Mouse (Mus musculus): ENCODE data around the gene Phtf2.
"Not testable (repeated sequence)": the region's sequence is repeated elsewhere in the genome, so short reads cannot be mapped to it uniquely, and the experiment has no call there.

Gene Phtf2

GRCm38 (mm10) chr5:20864216-20864969, 17.5 kb downstream of the Phtf2 start:
- DNase-seq: peak; percentile 30

GRCm38 (mm10) chr5:20861901-20862300, 20.0 kb downstream of the Phtf2 start:
- no peak for DNase-seq

DNA sequence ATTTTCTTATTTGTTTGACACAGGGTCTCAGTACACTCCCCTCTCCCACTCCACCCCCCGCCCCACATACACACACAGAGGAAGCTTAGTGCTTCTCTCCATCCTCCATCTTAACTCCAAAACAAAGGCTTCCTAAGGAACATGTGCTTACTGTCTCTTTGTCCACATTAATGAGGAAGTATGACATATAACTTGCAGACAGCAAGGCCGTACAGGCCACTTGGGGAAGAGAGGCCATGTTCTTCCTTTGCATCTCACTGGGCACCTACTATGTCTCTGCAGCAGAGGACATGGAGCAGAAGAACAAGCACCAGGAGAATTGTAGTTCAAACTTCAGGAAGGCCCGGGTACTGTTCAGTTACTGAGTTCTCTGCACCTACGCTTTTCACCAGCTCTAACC, 21.4 kb downstream of the Phtf2 start:
- DNase-seq: no peak

GRCm38 (mm10) chr5:20858404-20858803, 23.5 kb downstream of the Phtf2 start:
- DNase-seq: no peak

DNA sequence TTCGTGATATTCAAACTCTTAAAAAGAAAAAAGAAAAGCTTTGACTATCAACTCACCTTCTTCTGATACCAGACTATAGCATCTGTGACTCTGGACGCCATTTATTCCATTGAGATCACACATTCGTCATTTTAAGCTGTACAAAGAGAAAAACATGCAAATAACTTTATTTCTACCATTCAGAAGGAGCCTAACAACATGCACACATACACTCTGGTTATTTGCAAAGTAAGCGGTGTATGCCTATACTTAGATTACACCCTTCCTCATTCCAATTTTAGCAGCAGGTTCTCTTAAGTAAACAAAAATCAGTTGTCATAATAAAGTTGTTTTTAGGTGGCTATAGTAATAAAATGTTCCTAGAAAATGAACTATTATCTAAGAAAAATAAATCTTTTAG, 26.9 kb downstream of the Phtf2 start:
- DNase-seq: no peak

- DNase-seq: no peak
Observed at GRCm38 (mm10) chr5:20847010-20847409, 34.9 kb downstream of the Phtf2 start.

GRCm38 (mm10) chr5:20843816-20844215, 38.1 kb downstream of the Phtf2 start:
- DNase-seq: no peak

GRCm38 (mm10) chr5:20843405-20843804, 38.5 kb downstream of the Phtf2 start:
- no peak for DNase-seq

DNA sequence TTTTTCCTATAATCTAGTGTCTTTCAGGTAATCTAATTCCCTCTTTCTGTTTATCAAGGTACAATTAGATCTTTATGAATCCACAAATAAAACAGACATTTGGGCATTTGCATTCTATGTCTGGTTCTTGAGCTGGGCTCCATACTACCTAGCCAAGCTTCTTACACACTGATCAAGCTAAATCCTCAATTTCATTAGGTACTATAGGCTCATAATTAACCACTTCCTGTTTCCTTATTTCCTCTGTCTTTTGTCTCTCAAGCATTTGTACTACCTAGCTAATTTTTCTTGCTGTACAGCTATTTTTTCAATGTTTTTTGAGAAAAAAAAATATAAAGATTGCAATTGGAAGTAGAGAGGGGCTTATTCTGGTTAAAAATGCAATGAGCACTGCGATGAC, 44.8 kb downstream of the Phtf2 start:
- no peak for DNase-seq

DNA sequence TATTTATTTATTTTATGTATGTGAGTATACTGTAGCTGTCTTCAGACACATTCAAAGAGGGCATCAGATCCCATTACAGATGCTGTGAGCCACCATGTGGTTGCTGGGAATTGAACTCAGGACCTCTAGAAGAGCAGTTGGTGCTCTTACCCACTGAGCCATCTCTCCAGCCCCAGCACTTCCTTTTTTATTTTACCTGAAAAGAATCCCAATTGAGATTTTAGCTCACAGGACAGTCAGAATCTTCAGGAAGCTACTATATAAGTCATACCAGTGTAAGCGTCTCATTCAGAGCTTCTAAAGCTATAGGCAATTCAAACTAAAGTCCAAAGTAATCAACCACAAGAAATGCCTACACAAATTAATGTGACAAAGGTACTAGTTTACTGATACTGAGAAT, 47.5 kb downstream of the Phtf2 start:
- no peak for DNase-seq

GRCm38 (mm10) chr5:20831433-20831832, 50.5 kb downstream of the Phtf2 start:
- no peak for DNase-seq

DNA sequence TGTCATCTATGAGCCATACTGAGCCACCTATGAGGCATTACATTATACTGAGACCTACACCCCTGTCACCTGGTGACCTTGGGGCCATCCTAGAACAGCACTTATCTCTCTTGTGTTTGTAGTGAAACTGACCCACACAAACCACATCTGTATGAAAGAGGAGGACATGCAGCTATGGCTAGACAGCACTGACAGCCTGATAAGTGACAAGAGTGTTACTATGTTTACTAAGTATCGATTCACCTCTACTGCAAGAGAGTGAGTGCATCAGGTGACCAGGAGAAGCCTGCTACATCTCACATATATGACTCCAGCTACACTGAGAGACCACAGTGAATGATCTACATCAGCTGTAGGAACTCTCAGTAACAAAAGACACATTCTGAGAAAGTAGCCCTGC, 51.2 kb downstream of the Phtf2 start:
- no peak for DNase-seq

- no peak for DNase-seq
Observed at GRCm38 (mm10) chr5:20821647-20822046, 60.3 kb downstream of the Phtf2 start.

DNA sequence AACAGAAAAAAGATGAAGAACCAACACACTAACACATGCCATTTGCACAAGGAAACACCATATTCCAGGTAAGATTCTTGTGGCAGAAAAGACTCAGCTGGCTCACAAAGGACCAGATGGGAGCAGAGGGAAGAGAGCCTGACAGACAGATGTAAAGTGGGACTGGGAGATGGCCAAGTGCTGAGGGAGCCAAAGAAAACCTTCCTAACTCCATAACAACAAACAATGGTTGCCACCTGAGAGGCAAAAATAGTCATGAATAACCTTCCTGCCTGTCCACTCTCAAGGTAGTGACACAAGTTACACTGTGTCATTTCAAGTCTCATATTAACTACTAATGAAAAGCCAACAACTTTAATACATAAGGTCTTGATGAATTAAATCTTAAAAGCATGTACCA, 60.8 kb downstream of the Phtf2 start:
- DNase-seq: no peak

- DNase-seq: no peak
Observed at GRCm38 (mm10) chr5:20815094-20815493, 66.8 kb downstream of the Phtf2 start.

DNA sequence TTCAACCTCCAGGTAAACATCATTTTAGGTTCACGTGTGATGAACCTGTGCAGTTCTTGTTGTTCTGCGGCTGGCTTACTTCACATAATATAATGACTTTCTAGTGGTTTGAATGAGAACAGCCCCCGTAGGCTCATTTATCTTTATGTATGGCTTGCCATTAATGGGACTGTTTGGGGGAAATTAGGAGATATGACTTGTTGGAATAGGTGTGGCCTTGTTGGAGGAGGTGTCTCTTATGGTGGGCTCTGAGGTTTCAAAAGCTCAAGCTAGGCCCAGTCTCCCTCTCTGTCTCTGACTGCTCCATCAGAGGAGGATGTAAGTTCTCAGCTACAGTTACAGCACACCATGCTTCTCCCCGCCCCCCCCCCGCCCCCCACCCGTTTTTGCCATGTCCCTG, 71.5 kb downstream of the Phtf2 start:
- no peak for DNase-seq

DNA sequence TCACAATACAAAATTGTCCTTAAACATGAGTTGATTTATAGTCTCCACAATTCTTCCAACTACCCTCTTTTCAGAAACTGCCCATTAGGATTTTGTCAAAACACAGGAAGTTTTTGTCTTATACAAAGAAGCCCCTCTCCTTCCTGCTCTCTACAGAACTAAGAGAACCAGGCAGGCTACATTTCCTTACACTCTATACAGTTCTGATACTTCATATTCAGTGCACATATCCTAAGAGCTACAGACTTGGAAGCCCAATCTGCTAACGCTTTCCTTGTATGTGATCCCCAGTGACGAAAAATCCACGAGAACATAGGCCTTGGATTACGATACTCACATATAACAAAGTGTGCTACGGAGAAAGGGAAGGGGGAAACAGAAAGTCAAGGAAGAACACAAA, 86.0 kb downstream of the Phtf2 start:
- no peak for DNase-seq

DNA sequence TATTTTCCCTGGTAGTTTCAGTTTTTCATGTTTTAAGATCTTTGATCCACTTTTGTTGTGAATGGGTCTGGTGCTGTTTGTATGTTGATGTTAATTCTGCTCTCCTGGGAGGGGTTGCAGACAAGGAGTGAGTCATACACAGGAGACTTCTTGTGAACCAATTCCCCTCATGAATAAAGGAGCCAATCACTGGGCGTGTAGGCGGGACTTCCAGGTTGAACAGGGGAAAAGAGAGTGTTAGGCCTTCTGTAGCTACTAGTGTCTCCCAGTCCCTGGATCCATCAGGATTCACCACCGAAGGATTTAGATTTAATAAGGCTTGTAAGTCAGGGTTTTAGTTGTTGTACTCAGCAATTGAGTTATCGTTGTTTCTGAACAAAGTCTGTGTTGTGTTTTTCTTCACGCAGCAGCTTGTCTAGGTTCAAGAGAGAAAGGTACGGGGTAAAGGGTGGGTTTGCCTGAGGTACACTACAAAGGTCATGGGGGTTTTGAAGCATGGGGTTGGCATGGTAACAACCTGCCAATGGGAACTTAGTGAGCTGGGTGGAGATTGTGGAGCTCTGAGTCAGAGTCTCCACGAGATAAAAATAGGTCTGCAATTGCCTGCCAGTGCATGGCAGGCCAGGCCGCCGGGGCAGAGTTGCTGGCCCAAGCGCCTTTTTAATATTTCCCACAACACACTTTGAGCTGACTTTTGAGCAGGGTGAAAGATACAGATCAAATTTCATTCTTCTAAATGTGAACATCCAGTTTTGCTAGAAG, 90.0 kb downstream of the Phtf2 start:
- DNase-seq: peak; percentile 60

- DNase-seq: not testable (repeated sequence)
Observed at GRCm38 (mm10) chr5:20786471-20786870, 95.5 kb downstream of the Phtf2 start.

GRCm38 (mm10) chr5:20781116-20781515, 100.8 kb downstream of the Phtf2 start:
- DNase-seq: no peak

GRCm38 (mm10) chr5:20779191-20779590, 102.7 kb downstream of the Phtf2 start:
- no peak for DNase-seq

GRCm38 (mm10) chr5:20778274-20778984, 103.5 kb downstream of the Phtf2 start:
- no peak for DNase-seq

DNA sequence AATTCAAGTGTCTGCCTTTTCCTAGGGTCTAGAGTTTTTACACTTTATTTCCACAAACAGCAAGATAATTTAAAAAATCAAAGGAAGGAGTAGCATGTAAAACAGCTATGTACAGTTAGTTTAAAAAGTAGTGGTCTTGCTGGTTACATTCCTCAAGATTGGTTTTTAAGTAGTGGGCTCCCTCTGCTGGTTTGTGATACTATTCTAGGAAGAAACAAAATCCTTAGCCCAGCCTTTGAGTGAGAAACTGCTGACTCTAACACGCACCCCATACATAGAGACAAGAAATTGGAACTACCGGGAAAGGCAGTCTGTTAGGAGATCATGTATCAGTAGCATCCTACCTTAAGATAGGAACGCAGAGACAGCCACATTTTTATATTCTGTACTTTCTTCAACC, 108.6 kb downstream of the Phtf2 start:
- no peak for DNase-seq
